In the genomic region with DNA sequence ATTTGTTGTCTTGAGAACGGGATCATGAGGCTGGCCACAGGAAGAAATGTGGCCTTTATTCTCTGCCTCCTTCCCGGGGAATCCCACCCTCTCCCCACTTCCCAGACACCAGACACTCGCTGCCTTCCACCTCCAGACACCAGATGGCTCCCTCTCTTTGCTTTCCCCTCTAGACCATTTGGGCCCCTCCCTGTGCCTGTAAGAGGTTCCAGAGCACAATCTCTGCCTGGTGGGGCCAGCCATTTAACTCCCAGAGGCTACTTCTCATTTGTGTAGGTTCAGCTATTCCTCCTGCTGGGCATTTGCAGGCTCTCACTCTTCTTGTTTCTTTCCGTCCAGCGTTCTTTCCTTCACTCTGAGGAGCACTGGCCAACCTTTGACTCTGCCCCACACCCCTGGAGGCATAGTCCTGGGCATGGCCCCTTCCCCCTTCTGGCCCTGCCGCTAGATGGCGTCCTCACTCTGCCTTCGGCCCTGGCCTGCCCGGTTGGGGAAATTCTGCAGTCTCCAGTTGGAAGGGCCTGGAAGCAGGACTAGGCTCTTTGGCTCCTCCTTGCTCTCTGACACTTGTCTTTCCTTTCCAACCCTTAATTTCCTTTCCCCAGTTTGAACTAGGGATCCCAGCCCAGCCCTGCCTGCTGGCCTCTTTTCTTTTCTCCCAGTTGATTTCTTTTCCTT, we compare ENCODE assay signal across 8 mouse cellular contexts. TPM values are rescaled to one million over a fixed set of nuclear protein-coding genes. Genes with fewer than 3 reads are reported as not detected.
DNase-seq lines count a peak whose midpoint lies in the region; ATAC-seq and TF ChIP-seq lines count a peak whose summit lies in the region.

No protein-coding gene starts in this region.

- no peak overlapping the region for H3K27ac ChIP-seq in kidney, postnatal 0 days
- peak overlapping the region; percentile 51 for H3K27ac ChIP-seq in lung, embryonic 16.5 days (ENCODE audit: low read length)

- 2% methylated on average over 9 of the region's 9 CpGs for WGBS in kidney, postnatal 0 days
- WGBS in lung, embryonic 16.5 days: 2% methylated on average over 9 of the region's 9 CpGs

- TF ChIP-seq CTCF in kidney, postnatal 0 days (IDR thresholded peaks at IDR 0.05; ENCODE audit: low read depth): peak; percentile 71

- peak; percentile 49 to 61 for DNase-seq in left cerebral cortex, adult 18-20 months (ENCODE audit: low spot score in 2 of 2)
- DNase-seq in left cerebral cortex, adult 8-10 months (ENCODE audit: low spot score in 2 of 2): no peak
- DNase-seq in adrenal gland, adult 2 months: peak; percentile 86
- DNase-seq in frontal cortex, postnatal 25 days (ENCODE audit: low spot score in 2 of 2): peak; percentile 39 to 47
- peak; percentile 33 for DNase-seq in kidney, postnatal 0 days (ENCODE audit: low spot score)
- peak; percentile 21 for DNase-seq in skeletal muscle tissue, adult 2 months (ENCODE audit: low read depth, low spot score)
- DNase-seq in thymus, adult 18-20 months: no peak

- H3K36me3 ChIP-seq in kidney, postnatal 0 days (ENCODE audit: insufficient read depth, low read length): no peaks in the 10 kb centered on the region
- no peaks in the 10 kb centered on the region for H3K36me3 ChIP-seq in lung, embryonic 16.5 days (ENCODE audit: control insufficient read depth, insufficient read depth, low read length)

- ATAC-seq in kidney, postnatal 0 days (replicated peaks; ENCODE audit: low FRiP score, low read depth): peak; percentile 65; the same call in 1 of the 2 replicates
- peak; percentile 67 for ATAC-seq in lung, embryonic 16.5 days (ENCODE audit: low read depth)

- H3K27me3 ChIP-seq in kidney, postnatal 0 days (ENCODE audit: insufficient read depth, low read length): peaks cover 45% of the 10 kb centered on the region
- peaks cover 41% of the 10 kb centered on the region for H3K27me3 ChIP-seq in lung, embryonic 16.5 days (ENCODE audit: control insufficient read depth, insufficient read depth, low read depth, low read length)

- H3K9me3 ChIP-seq in kidney, postnatal 0 days (replicated peaks; ENCODE audit: low read length): no peaks in the 10 kb centered on the region
- no peaks in the 10 kb centered on the region for H3K9me3 ChIP-seq in lung, embryonic 16.5 days (ENCODE audit: control insufficient read depth, low read length)

- H3K4me1 ChIP-seq in kidney, postnatal 0 days (replicated peaks; ENCODE audit: insufficient read depth, low read length): no peaks in the 10 kb centered on the region; the same call in 1 of the 2 replicates
- H3K4me1 ChIP-seq in lung, embryonic 16.5 days (replicated peaks; ENCODE audit: control insufficient read depth, insufficient read depth, low read length): peaks cover 10% of the 10 kb centered on the region

- H3K4me3 ChIP-seq in kidney, postnatal 0 days (replicated peaks; ENCODE audit: low read depth, low read length): no peak overlapping the region
- H3K4me3 ChIP-seq in lung, embryonic 16.5 days (ENCODE audit: low read length): no peak overlapping the region

- no peak overlapping the region for H3K4me2 ChIP-seq in kidney, postnatal 0 days (ENCODE audit: low read length)
- no peak overlapping the region for H3K4me2 ChIP-seq in lung, embryonic 16.5 days (ENCODE audit: low read depth, low read length)

- no peak overlapping the region for H3K9ac ChIP-seq in kidney, postnatal 0 days (ENCODE audit: low read depth, low read length)
- H3K9ac ChIP-seq in lung, embryonic 16.5 days (ENCODE audit: low read length): 0 out of 2 replicates have a peak overlapping the region, but pooled peaks have one; percentile 19

RNA-seq across cellular contexts. Expression of gene Shh, which starts 2.6 kb away (rescaled TPM):
- total RNA-seq in left cerebral cortex, adult 18-20 months (2021): 1 to 10 TPM; 2.8 to 3.7 TPM
- 1 to 10 TPM; 2.9 to 4.3 (median 3.3) TPM for total RNA-seq in left cerebral cortex, adult 8-10 months (2022)
- total RNA-seq in adrenal gland, adult 2 months (2021): 10 to 100 TPM; 10.4 to 19.4 TPM
- polyA plus RNA-seq in adrenal gland, adult 2 months (2012; rRNA removed): 33.1 and 55.6 TPM in 2 replicates
- polyA plus RNA-seq in kidney, postnatal 0 days (2015; fragmentation: Nextera tagmentation; extraction: Ambion mirVana): 0.64 and 0.75 TPM in 2 replicates
- polyA plus RNA-seq in lung, embryonic 16.5 days (2015; fragmentation: Nextera tagmentation; extraction: Ambion mirVana): 9.7 and 10.8 TPM in 2 replicates

Comparison
In these comparisons a context has a peak if more than half of its experiments do, and no peak if none do; other contexts are left out.
1. DNase-seq: peak in left cerebral cortex, adult 18-20 months (2 of 2), adrenal gland, adult 2 months (single experiment), frontal cortex, postnatal 25 days (2 of 2), kidney, postnatal 0 days (single experiment) and skeletal muscle tissue, adult 2 months (single experiment); none in left cerebral cortex, adult 8-10 months (0 of 2) and thymus, adult 18-20 months (0 of 2).